Comparison of ENCODE assay signal across 9 mouse cellular contexts in genomic region chr5:114980122-114980748, GRCm38 (mm10). TPM values are rescaled to one million over a fixed set of nuclear protein-coding genes. Genes with fewer than 3 reads are reported as not detected.
DNase-seq lines count a peak whose midpoint lies in the region; ATAC-seq and TF ChIP-seq lines count a peak whose summit lies in the region.
"Had no signal": no experiment of that assay in that cellular context is flagged by ENCODE, and none has a peak within 500 bp of the region (broad histone marks: within the 10 kb centered on the region; RNA-seq: fewer than 3 reads in every experiment).

No protein-coding gene starts in this region.

- H3K27me3 ChIP-seq in embryonic facial prominence, embryonic 14.5 days (replicated peaks; ENCODE audit: control insufficient read depth, insufficient read depth, low read length): no peaks in the 10 kb centered on the region
- no peaks in the 10 kb centered on the region for H3K27me3 ChIP-seq in intestine, embryonic 15.5 days (replicated peaks)
- H3K27me3 ChIP-seq in midbrain, embryonic 10.5 days (ENCODE audit: low read depth, poor library complexity, severe bottlenecking): no peaks in the 10 kb centered on the region

- H3K4me2 ChIP-seq in embryonic facial prominence, embryonic 14.5 days (ENCODE audit: low read depth, low read length): peak overlapping the region; percentile 94
- peak overlapping the region; percentile 75 for H3K4me2 ChIP-seq in intestine, embryonic 15.5 days (replicated peaks)

- intact Hi-C loops in gastrocnemius, adult 2 months (cut with DNase I): no loop called here
- intact Hi-C loops in left cerebral cortex, postnatal 25 days (cut with DNase I): no loop called here

- DNase-seq in gastrocnemius, adult 2 months: peak; percentile 28
- no peak for DNase-seq in gastrocnemius, postnatal 25 days
- DNase-seq in embryonic facial prominence, embryonic 14.5 days (ENCODE audit: low spot score): no peak
- DNase-seq in midbrain, embryonic 10.5 days (ENCODE audit: low spot score): peak; percentile 25
- no peak for DNase-seq in cerebellum, adult 11-12 months
- no peak for DNase-seq in right cerebral cortex, postnatal 14 days
- DNase-seq in left cerebral cortex, postnatal 25 days (ENCODE audit: low spot score in 2 of 2): no peak

- peak; percentile 42; the same call in 1 of the 2 replicates for ATAC-seq in embryonic facial prominence, embryonic 14.5 days (ENCODE audit: low read depth)
- ATAC-seq in intestine, embryonic 15.5 days: peak; percentile 5; the same call in 1 of the 2 replicates

- TF ChIP-seq CTCF in gastrocnemius, adult 2 months (IDR thresholded peaks at IDR 0.05): no peak

- H3K27ac ChIP-seq in gastrocnemius, adult 2 months: peak overlapping the region; percentile 77
- no peak overlapping the region for H3K27ac ChIP-seq in embryonic facial prominence, embryonic 14.5 days (replicated peaks; ENCODE audit: low read depth, low read length)
- H3K27ac ChIP-seq in intestine, embryonic 15.5 days: peak overlapping the region; percentile 39; the same call in 1 of the 2 replicates
- H3K27ac ChIP-seq in midbrain, embryonic 10.5 days (replicated peaks): peak overlapping the region; percentile 61

- 25% methylated on average over 16 of the region's 16 CpGs for WGBS in embryonic facial prominence, embryonic 14.5 days
- 40% methylated on average over 16 of the region's 16 CpGs for WGBS in intestine, embryonic 15.5 days
- WGBS in midbrain, embryonic 10.5 days: 22% methylated on average over 16 of the region's 16 CpGs

- H3K9ac ChIP-seq in embryonic facial prominence, embryonic 14.5 days (ENCODE audit: low read depth, low read length): peak overlapping the region; percentile 60
- H3K9ac ChIP-seq in intestine, embryonic 15.5 days: peak overlapping the region; percentile 23; the same call in 1 of the 2 replicates

- H3K9me3 ChIP-seq in embryonic facial prominence, embryonic 14.5 days (ENCODE audit: control insufficient read depth, low read length): no peaks in the 10 kb centered on the region
- H3K9me3 ChIP-seq in intestine, embryonic 15.5 days: no peaks in the 10 kb centered on the region
- H3K9me3 ChIP-seq in midbrain, embryonic 10.5 days (replicated peaks): no peaks in the 10 kb centered on the region

- peak overlapping the region; percentile 79 for H3K4me3 ChIP-seq in gastrocnemius, adult 2 months
- H3K4me3 ChIP-seq in embryonic facial prominence, embryonic 14.5 days (ENCODE audit: low read depth, low read length): peak overlapping the region; percentile 44
- H3K4me3 ChIP-seq in intestine, embryonic 15.5 days (replicated peaks): peak overlapping the region; percentile 36
- peak overlapping the region; percentile 56 for H3K4me3 ChIP-seq in midbrain, embryonic 10.5 days

- no peaks in the 10 kb centered on the region for H3K36me3 ChIP-seq in embryonic facial prominence, embryonic 14.5 days (ENCODE audit: control insufficient read depth, insufficient read depth, low read length)
- H3K36me3 ChIP-seq in intestine, embryonic 15.5 days: no peaks in the 10 kb centered on the region
- H3K36me3 ChIP-seq in midbrain, embryonic 10.5 days: no peaks in the 10 kb centered on the region

- peaks cover 5% of the 10 kb centered on the region; the same call in 1 of the 2 replicates for H3K4me1 ChIP-seq in embryonic facial prominence, embryonic 14.5 days (ENCODE audit: control insufficient read depth, insufficient read depth, low read length)
- peaks cover 17% of the 10 kb centered on the region for H3K4me1 ChIP-seq in intestine, embryonic 15.5 days (replicated peaks)
- peaks cover 19% of the 10 kb centered on the region for H3K4me1 ChIP-seq in midbrain, embryonic 10.5 days

RNA-seq across cellular contexts. Expression of gene Hnf1a, which starts 9.3 kb away (rescaled TPM):
- not detected for total RNA-seq in gastrocnemius, adult 2 months (2021)
- total RNA-seq in gastrocnemius, postnatal 25 days (2021): not detected
- 0.10 TPM in 2 replicates for polyA plus RNA-seq in embryonic facial prominence, embryonic 14.5 days (2014; fragmentation: Nextera tagmentation; extraction: Ambion mirVana)
- polyA plus RNA-seq in intestine, embryonic 15.5 days (2015; fragmentation: Nextera tagmentation; extraction: Ambion mirVana): 18.0 and 18.6 TPM in 2 replicates
- polyA plus RNA-seq in midbrain, embryonic 10.5 days (2016; fragmentation: Nextera tagmentation; extraction: Ambion mirVana): 0.06 TPM in 1 of 2 replicates, not detected in the other
- not detected for total RNA-seq in left cerebral cortex, postnatal 25 days (2021)
- total RNA-seq: heart, postnatal 10 days had no signal

RNA-seq across cellular contexts. Expression of gene Sppl3, which starts 30.7 kb away (rescaled TPM):
- total RNA-seq in gastrocnemius, adult 2 months (2021): 10 to 100 TPM; 20.1 to 20.8 TPM
- 10 to 100 TPM; 19.6 to 20.3 TPM for total RNA-seq in gastrocnemius, postnatal 25 days (2021)
- polyA plus RNA-seq in embryonic facial prominence, embryonic 14.5 days (2014; fragmentation: Nextera tagmentation; extraction: Ambion mirVana): 25.6 and 25.7 TPM in 2 replicates
- 16.8 and 23.6 TPM in 2 replicates for polyA plus RNA-seq in intestine, embryonic 15.5 days (2015; fragmentation: Nextera tagmentation; extraction: Ambion mirVana)
- 11.5 and 12.0 TPM in 2 replicates for polyA plus RNA-seq in midbrain, embryonic 10.5 days (2016; fragmentation: Nextera tagmentation; extraction: Ambion mirVana)
- 10 to 100 TPM; 91.9 to 92.5 TPM for total RNA-seq in left cerebral cortex, postnatal 25 days (2021)

RNA-seq across cellular contexts. Expression of gene 2210016L21Rik, which starts 38.3 kb away (rescaled TPM):
- 10 to 100 TPM; 24.7 to 26.6 TPM for total RNA-seq in gastrocnemius, adult 2 months (2021)
- total RNA-seq in gastrocnemius, postnatal 25 days (2021): 10 to 100 TPM; 25.3 to 26.9 TPM
- polyA plus RNA-seq in embryonic facial prominence, embryonic 14.5 days (2014; fragmentation: Nextera tagmentation; extraction: Ambion mirVana): 46.8 and 63.2 TPM in 2 replicates
- 51.3 and 62.7 TPM in 2 replicates for polyA plus RNA-seq in intestine, embryonic 15.5 days (2015; fragmentation: Nextera tagmentation; extraction: Ambion mirVana)
- polyA plus RNA-seq in midbrain, embryonic 10.5 days (2016; fragmentation: Nextera tagmentation; extraction: Ambion mirVana): 48.7 and 50.3 TPM in 2 replicates
- 100 to 1,000 TPM; 201 to 203 TPM for total RNA-seq in left cerebral cortex, postnatal 25 days (2021)

RNA-seq across cellular contexts. Expression of gene Oasl1, which starts 57.2 kb away (rescaled TPM):
- under 1 TPM in 1 of 2 experiments, not detected in 1; 0.64 TPM for total RNA-seq in gastrocnemius, adult 2 months (2021)
- total RNA-seq in gastrocnemius, postnatal 25 days (2021): under 1 TPM; 0.38 to 0.51 TPM
- 0.56 and 0.85 TPM in 2 replicates for polyA plus RNA-seq in embryonic facial prominence, embryonic 14.5 days (2014; fragmentation: Nextera tagmentation; extraction: Ambion mirVana)
- polyA plus RNA-seq in intestine, embryonic 15.5 days (2015; fragmentation: Nextera tagmentation; extraction: Ambion mirVana): 1.9 and 2.3 TPM in 2 replicates
- polyA plus RNA-seq in midbrain, embryonic 10.5 days (2016; fragmentation: Nextera tagmentation; extraction: Ambion mirVana): not detected in 2 replicates
- total RNA-seq in left cerebral cortex, postnatal 25 days (2021): under 1 TPM in 1 of 2 experiments, not detected in 1; 0.50 TPM

Comparison
In these comparisons a context has a peak if more than half of its experiments do, and no peak if none do; other contexts are left out.
1. DNase-seq: peak in gastrocnemius, adult 2 months (single experiment) and midbrain, embryonic 10.5 days (single experiment); none in gastrocnemius, postnatal 25 days (single experiment), embryonic facial prominence, embryonic 14.5 days (single experiment), cerebellum, adult 11-12 months (single experiment), right cerebral cortex, postnatal 14 days (single experiment) and left cerebral cortex, postnatal 25 days (0 of 2).
2. RNA of gene Sppl3, which starts 30.7 kb away (total RNA-seq): 91.9 to 92.5 TPM in left cerebral cortex, postnatal 25 days; 20.1 to 20.8 TPM in gastrocnemius, adult 2 months and 19.6 to 20.3 TPM in gastrocnemius, postnatal 25 days; every median in the first group is over 4 times any median in the second.
3. RNA of gene 2210016L21Rik, which starts 38.3 kb away (total RNA-seq): 201 to 203 TPM in left cerebral cortex, postnatal 25 days; 25.3 to 26.9 TPM in gastrocnemius, postnatal 25 days and 24.7 to 26.6 TPM in gastrocnemius, adult 2 months; every median in the first group is over 4 times any median in the second.
4. Peak in every context shown above with its lines, with median percentiles within 50 percentile points of each other: H3K4me3 ChIP-seq.